In genomic region chr11:88552987-88553386, GRCm38 (mm10) we compare ENCODE assay signal across 8 mouse cellular contexts.
DNase-seq lines count a peak whose midpoint lies in the region; ATAC-seq and TF ChIP-seq lines count a peak whose summit lies in the region.

No protein-coding gene starts in this region.

- peak overlapping the region; percentile 22 for H3K27ac ChIP-seq in left cerebral cortex, adult 2 months

- peak; percentile 86 for TF ChIP-seq CTCF in left cerebral cortex, adult 2 months (IDR thresholded peaks at IDR 0.05)

- peak; percentile 78 for DNase-seq in NIH3T3 (ENCODE audit: low read depth)
- peak; percentile 80 to 85 for DNase-seq in cerebellum, postnatal 25 days
- peak; percentile 80 for DNase-seq in gastrocnemius, postnatal 10 days
- peak; percentile 88 for DNase-seq in induced T-regulatory cell, adult 2 months (ENCODE audit: low read depth)
- DNase-seq in left cerebral cortex, adult 2 months (ENCODE audit: extremely low spot score in 1 of 2, low spot score in 2 of 2): peak; percentile 69 to 76
- peak; percentile 66 for DNase-seq in right cerebral cortex, postnatal 4 days
- peak; percentile 64 to 79 for DNase-seq in urinary bladder, postnatal 4 days (ENCODE audit: low spot score in 2 of 2)

- no peak overlapping the region for H3K4me3 ChIP-seq in left cerebral cortex, adult 2 months

- peak; percentile 35 for ATAC-seq in megakaryocyte progenitor cell, adult 5-6 weeks (replicated peaks; ENCODE audit: poor library complexity)

- intact Hi-C loops in left cerebral cortex, adult 2 months (cut with DNase I): loop anchor here (1.0 to 5.0 kb wide), 3 partner anchors 164 to 269 kb away; no protein-coding TSS in a partner anchor
